In the genomic region with DNA sequence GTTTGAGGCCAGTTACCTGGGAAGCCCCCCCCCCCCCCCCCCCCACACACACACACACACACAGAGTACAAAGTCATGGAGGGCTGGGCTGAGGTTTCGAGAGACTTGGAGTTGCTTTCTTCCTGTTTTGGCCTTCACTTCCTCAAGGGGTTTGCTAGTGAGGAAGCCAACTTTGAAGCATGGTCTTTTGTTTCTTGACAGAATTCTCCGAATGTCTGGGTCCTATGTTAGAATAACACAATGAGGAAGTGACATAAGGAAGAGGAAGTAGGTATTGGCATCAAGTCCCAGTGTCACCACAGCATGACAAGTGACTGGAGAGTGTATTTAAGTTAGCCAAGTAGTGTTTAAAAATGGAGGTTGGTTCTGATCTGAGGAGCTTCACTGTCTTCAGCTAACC, we compare ENCODE assay signal across 13 mouse cellular contexts. TPM values are rescaled to one million over a fixed set of nuclear protein-coding genes. Genes with fewer than 3 reads are reported as not detected.
DNase-seq lines count a peak whose midpoint lies in the region; ATAC-seq and TF ChIP-seq lines count a peak whose summit lies in the region.
"Had no signal": no experiment of that assay in that cellular context is flagged by ENCODE, and none has a peak within 500 bp of the region (broad histone marks: within the 10 kb centered on the region; RNA-seq: fewer than 3 reads in every experiment).

No protein-coding gene starts in this region.

- H3K27ac ChIP-seq in stomach, embryonic 15.5 days = 0 out of 2 replicates have a peak overlapping the region, but pooled peaks have one; percentile 17
- no peak overlapping the region for H3K27ac ChIP-seq in stomach, postnatal 0 days (replicated peaks)
- 0 out of 2 replicates have a peak overlapping the region, but pooled peaks have one; percentile 33 for H3K27ac ChIP-seq in liver, embryonic 15.5 days (replicated peaks)
- no peak overlapping the region for H3K27ac ChIP-seq in gastrocnemius, adult 2 months
- H3K27ac ChIP-seq: midbrain, embryonic 12.5 days had no signal

- no peaks in the 10 kb centered on the region for H3K27me3 ChIP-seq in stomach, embryonic 15.5 days (replicated peaks)
- no peaks in the 10 kb centered on the region for H3K27me3 ChIP-seq in stomach, postnatal 0 days (ENCODE audit: control insufficient read depth, insufficient read depth, low read length)
- no peaks in the 10 kb centered on the region for H3K27me3 ChIP-seq in liver, embryonic 15.5 days
- H3K27me3 ChIP-seq in splenic B cell, adult 2 months (ENCODE audit: control insufficient read depth, insufficient read depth, low read length, poor library complexity, severe bottlenecking) = no peaks in the 10 kb centered on the region
- H3K27me3 ChIP-seq: hindbrain, embryonic 13.5 days; midbrain, embryonic 12.5 days had no signal

- no peaks in the 10 kb centered on the region for H3K4me1 ChIP-seq in stomach, embryonic 15.5 days
- no peaks in the 10 kb centered on the region for H3K4me1 ChIP-seq in stomach, postnatal 0 days (replicated peaks; ENCODE audit: control insufficient read depth, insufficient read depth)
- H3K4me1 ChIP-seq in liver, embryonic 15.5 days (replicated peaks) = peaks cover 18% of the 10 kb centered on the region; the same call in 1 of the 2 replicates
- H3K4me1 ChIP-seq: hindbrain, embryonic 13.5 days; midbrain, embryonic 12.5 days had no signal

- no peak overlapping the region for H3K4me3 ChIP-seq in stomach, embryonic 15.5 days (replicated peaks)
- no peak overlapping the region for H3K4me3 ChIP-seq in stomach, postnatal 0 days (ENCODE audit: low read depth, low read length)
- no peak overlapping the region for H3K4me3 ChIP-seq in liver, embryonic 15.5 days (replicated peaks)
- H3K4me3 ChIP-seq in gastrocnemius, adult 2 months = no peak overlapping the region
- H3K4me3 ChIP-seq: hindbrain, embryonic 13.5 days; midbrain, embryonic 12.5 days had no signal

- WGBS in stomach, embryonic 15.5 days = 79% methylated on average over 2 of the region's 2 CpGs
- WGBS in stomach, postnatal 0 days = 73% methylated on average over 2 of the region's 2 CpGs
- WGBS in liver, embryonic 15.5 days (ENCODE audit: insufficient replicate concordance) = 34% methylated on average over 2 of the region's 2 CpGs

- peaks cover 11% of the 10 kb centered on the region for H3K36me3 ChIP-seq in stomach, embryonic 15.5 days
- peaks cover 6% of the 10 kb centered on the region for H3K36me3 ChIP-seq in stomach, postnatal 0 days (ENCODE audit: control insufficient read depth, insufficient read depth, low read length)
- peaks cover 50% of the 10 kb centered on the region for H3K36me3 ChIP-seq in liver, embryonic 15.5 days (replicated peaks)
- H3K36me3 ChIP-seq in splenic B cell, adult 2 months (ENCODE audit: control insufficient read depth, insufficient read depth, low read length, poor library complexity, severe bottlenecking) = peaks cover 19% of the 10 kb centered on the region

- no peaks in the 10 kb centered on the region for H3K9me3 ChIP-seq in stomach, embryonic 15.5 days
- H3K9me3 ChIP-seq in stomach, postnatal 0 days (ENCODE audit: control insufficient read depth, low read length) = no peaks in the 10 kb centered on the region
- H3K9me3 ChIP-seq in liver, embryonic 15.5 days (replicated peaks) = no peaks in the 10 kb centered on the region
- H3K9me3 ChIP-seq: hindbrain, embryonic 13.5 days; midbrain, embryonic 12.5 days had no signal

- TF ChIP-seq EP300 in stomach, postnatal 0 days (optimal IDR thresholded peaks at IDR 0.05) = no peak

- H3K4me2 ChIP-seq in stomach, embryonic 15.5 days = no peak overlapping the region
- H3K4me2 ChIP-seq in stomach, postnatal 0 days (replicated peaks; ENCODE audit: low read depth) = no peak overlapping the region
- H3K4me2 ChIP-seq in liver, embryonic 15.5 days = no peak overlapping the region
- H3K4me2 ChIP-seq: hindbrain, embryonic 13.5 days; midbrain, embryonic 12.5 days had no signal

- peak; percentile 95 for DNase-seq in heart, adult 11 months
- no peak for DNase-seq in heart, postnatal 14 days
- DNase-seq in stomach, postnatal 0 days (ENCODE audit: low spot score) = no peak
- peak; percentile 93 for DNase-seq in splenic B cell, adult 2 months (ENCODE audit: low read depth, low spot score)
- DNase-seq in left cerebral cortex, adult 9 months (ENCODE audit: low spot score in 2 of 2) = no peak
- no peak for DNase-seq in gastrocnemius, adult 2 months
- DNase-seq: cerebellum, postnatal 36 days; thymus, postnatal 36 days had no signal

- ATAC-seq in stomach, embryonic 15.5 days (ENCODE audit: insufficient read depth, low FRiP score, low read depth) = no peak
- no peak for ATAC-seq in stomach, postnatal 0 days (ENCODE audit: low FRiP score, low TSS enrichment)
- peak; percentile 35; the same call in 1 of the 2 replicates for ATAC-seq in liver, embryonic 15.5 days (ENCODE audit: insufficient read depth)
- ATAC-seq: forebrain, embryonic 16.5 days had no signal

- H3K9ac ChIP-seq in stomach, embryonic 15.5 days = no peak overlapping the region
- no peak overlapping the region for H3K9ac ChIP-seq in stomach, postnatal 0 days (ENCODE audit: low read length)
- H3K9ac ChIP-seq in liver, embryonic 15.5 days = no peak overlapping the region
- H3K9ac ChIP-seq: hindbrain, embryonic 13.5 days; midbrain, embryonic 12.5 days had no signal

- no peak for TF ChIP-seq CTCF in stomach, postnatal 0 days (IDR thresholded peaks at IDR 0.05; ENCODE audit: low read depth)
- no peak for TF ChIP-seq CTCF in gastrocnemius, adult 2 months (IDR thresholded peaks at IDR 0.05)

- intact Hi-C loops in heart, postnatal 14 days (cut with DNase I) = no loop called here
- intact Hi-C loops in gastrocnemius, adult 2 months (cut with DNase I) = no loop called here

RNA-seq across cellular contexts. Expression of gene Cmtm6, which starts 11.8 kb away (rescaled TPM):
- 10 to 100 TPM; 28.4 to 30.4 TPM for total RNA-seq in heart, postnatal 14 days (2021)
- 58.7 and 60.9 TPM in 2 replicates for polyA plus RNA-seq in stomach, embryonic 15.5 days (2015; fragmentation: Nextera tagmentation; extraction: Ambion mirVana)
- polyA plus RNA-seq in stomach, postnatal 0 days (2015; fragmentation: Nextera tagmentation; extraction: Ambion mirVana) = 50.9 and 53.9 TPM in 2 replicates
- polyA plus RNA-seq in liver, embryonic 15.5 days (2015; fragmentation: Nextera tagmentation; extraction: Ambion mirVana) = 26.3 and 28.5 TPM in 2 replicates
- total RNA-seq in gastrocnemius, adult 2 months (2021) = 1 to 10 TPM; 7.3 to 7.9 TPM

RNA-seq across cellular contexts. Expression of gene Cmtm7, which starts 38.9 kb away (rescaled TPM):
- total RNA-seq in heart, postnatal 14 days (2021) = 10 to 100 TPM; 14.9 to 21.4 TPM
- 103 and 105 TPM in 2 replicates for polyA plus RNA-seq in stomach, embryonic 15.5 days (2015; fragmentation: Nextera tagmentation; extraction: Ambion mirVana)
- 83.2 and 84.9 TPM in 2 replicates for polyA plus RNA-seq in stomach, postnatal 0 days (2015; fragmentation: Nextera tagmentation; extraction: Ambion mirVana)
- polyA plus RNA-seq in liver, embryonic 15.5 days (2015; fragmentation: Nextera tagmentation; extraction: Ambion mirVana) = 56.5 and 59.9 TPM in 2 replicates
- total RNA-seq in gastrocnemius, adult 2 months (2021) = 1 to 10 TPM; 3.9 to 5.5 TPM

RNA-seq across cellular contexts. Expression of gene Dync1li1, which starts 54.1 kb away (rescaled TPM):
- 10 to 100 TPM; 76.2 to 78.2 TPM for total RNA-seq in heart, postnatal 14 days (2021)
- 57.6 and 58.3 TPM in 2 replicates for polyA plus RNA-seq in stomach, embryonic 15.5 days (2015; fragmentation: Nextera tagmentation; extraction: Ambion mirVana)
- 35.7 TPM in 2 replicates for polyA plus RNA-seq in stomach, postnatal 0 days (2015; fragmentation: Nextera tagmentation; extraction: Ambion mirVana)
- 20.9 and 21.9 TPM in 2 replicates for polyA plus RNA-seq in liver, embryonic 15.5 days (2015; fragmentation: Nextera tagmentation; extraction: Ambion mirVana)
- 10 to 100 TPM; 33.7 to 36.5 TPM for total RNA-seq in gastrocnemius, adult 2 months (2021)

Comparison
In these comparisons a context has a peak if more than half of its experiments do, and no peak if none do; other contexts are left out.
1. DNase-seq: peak in heart, adult 11 months (single experiment) and splenic B cell, adult 2 months (single experiment); none in heart, postnatal 14 days (0 of 2), stomach, postnatal 0 days (single experiment), left cerebral cortex, adult 9 months (0 of 2) and gastrocnemius, adult 2 months (single experiment).
2. H3K27ac ChIP-seq: peak in stomach, embryonic 15.5 days (single experiment) and liver, embryonic 15.5 days (single experiment); none in stomach, postnatal 0 days (single experiment) and gastrocnemius, adult 2 months (single experiment).